Mouse (Mus musculus): ENCODE measurements around the gene Ccnd2.

DNA sequence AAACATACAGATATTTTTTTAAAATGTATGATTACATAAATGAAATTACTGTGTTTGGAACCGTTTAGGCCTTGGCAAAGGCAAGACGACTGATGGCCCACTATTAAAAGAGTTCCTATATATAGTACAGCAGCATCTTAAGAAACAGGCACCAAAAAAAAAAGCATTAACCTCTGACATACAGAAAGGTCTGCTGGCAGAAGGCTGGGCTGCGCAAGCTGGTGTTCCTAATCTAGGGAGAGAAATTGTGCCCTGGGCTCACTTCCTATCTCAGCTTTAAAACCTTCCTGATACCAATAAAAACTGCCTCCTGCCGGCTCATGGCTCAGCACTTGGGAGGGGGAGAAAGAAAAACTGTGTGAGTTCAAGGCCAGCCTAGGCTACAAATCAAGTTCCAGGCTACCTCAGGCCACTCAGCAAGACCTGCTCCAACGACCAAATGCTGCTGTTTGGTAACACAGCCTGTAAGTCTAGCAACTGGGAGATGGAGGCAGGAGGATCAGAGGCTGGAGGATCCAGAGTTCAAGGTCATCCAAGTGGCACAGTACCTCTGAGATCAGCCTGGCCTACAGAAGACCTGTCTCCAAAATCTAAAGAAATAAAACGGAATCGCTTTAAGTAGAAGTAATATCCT lies 47.5 kb downstream of the Ccnd2 start:
- TF ChIP-seq ZNF384 (IDR thresholded peaks at IDR 0.05; ENCODE audit: low read depth, low read length): no peak
- TF ChIP-seq ZC3H11A (IDR thresholded peaks at IDR 0.05; ENCODE audit: borderline replicate concordance, low read depth, low read length): no peak
